Mouse (Mus musculus) lung, adult 2 months (tissue): Measurements from ENCODE around the gene Iffo1.

Source experiments
- CTCF ChIP-seq: fragments of 200-500 bp; IDR thresholded peaks from 2 replicates; pipeline ENCODE4 v1.5.1; 2011; ENCODE audit warnings: mild to moderate bottlenecking, low read length, control low read depth; ENCODE audit not compliant: insufficient read depth
- POLR2A ChIP-seq: fragments of 200-500 bp; IDR thresholded peaks from 2 replicates; pipeline ENCODE4 v1.6.1; 2011; ENCODE audit warnings: low read depth, mild to moderate bottlenecking, control low read depth, low read length, borderline replicate concordance; ENCODE audit errors: extremely low read depth

GRCm38 (mm10) chr6:125131302-125132156 is 13.5 kb upstream of the Iffo1 start, which contains the start of gene Nop2:
- TF ChIP-seq CTCF (no peak), POLR2A (peak; percentile 76; the same call in 1 of the 2 replicates)
